Mouse (Mus musculus) ES-Bruce4 (cell line): ENCODE measurements at regions not wholly inside any gene's neighbourhood (a gene's known extent, or its start where the extent isn't known, plus 50 kb on each side); places are given as distances from the start of the nearest gene placed in this dataset.

Source experiments
- CTCF ChIP-seq: IDR thresholded peaks from one replicate; pipeline ENCODE4 v1.8.1; 2011; ENCODE audit warnings: low read depth, low read length
- EP300 ChIP-seq: IDR thresholded peaks from 2 replicates; pipeline ENCODE4 v1.6.1; 2011; ENCODE audit warnings: low read depth, low read length; ENCODE audit not compliant: insufficient read depth
- POLR2A ChIP-seq: IDR thresholded peaks from one replicate; pipeline ENCODE4 v1.8.1; 2011; ENCODE audit warnings: low read length; ENCODE audit not compliant: insufficient read depth

DNA sequence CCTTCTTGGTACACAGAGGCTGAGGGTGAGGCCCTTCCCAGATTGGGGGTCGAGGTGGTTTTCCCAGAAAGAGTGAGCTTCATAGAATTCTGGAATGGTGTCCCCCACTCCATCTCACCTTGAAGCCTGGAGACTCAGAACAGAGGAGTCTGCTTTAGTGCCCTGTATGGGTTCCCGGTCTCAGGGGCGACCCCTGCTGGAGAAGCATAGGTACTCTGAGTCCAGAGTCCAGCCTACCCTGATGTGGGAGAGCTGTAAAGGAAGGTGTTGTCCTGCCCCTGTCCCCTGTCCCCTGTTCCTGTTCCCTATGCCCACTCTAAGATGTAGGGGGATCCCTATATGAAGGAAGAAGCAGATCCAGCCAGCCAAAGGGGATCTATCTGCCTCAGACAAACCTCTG lies 111.9 kb downstream of the Olfm1 start:
- peak; percentile 69 for TF ChIP-seq CTCF
- no peak for TF ChIP-seq POLR2A
- no peak for TF ChIP-seq EP300
